15 mouse cellular contexts compared by ENCODE assay signal in genomic region chr7:130114436-130114835, GRCm38 (mm10).
A peak's percentile ranks its signal among the peaks of the same experiment; 100 is the strongest.
DNase-seq lines count a peak whose midpoint lies in the region; ATAC-seq lines count a peak whose summit lies in the region.
"Had no signal": no experiment of that assay in that cellular context is flagged by ENCODE, and none has a peak within 500 bp of the region (broad histone marks: within the 10 kb centered on the region; RNA-seq: fewer than 3 reads in every experiment).

No protein-coding gene starts in this region.

- H3K9ac ChIP-seq in midbrain, embryonic 11.5 days (ENCODE audit: low read length) = no peak overlapping the region
- no peak overlapping the region for H3K9ac ChIP-seq in midbrain, embryonic 14.5 days (replicated peaks; ENCODE audit: low read length)
- H3K9ac ChIP-seq: liver, embryonic 13.5 days; midbrain, embryonic 12.5 days had no signal

- H3K27ac ChIP-seq in midbrain, embryonic 11.5 days (ENCODE audit: low read depth, low read length) = no peak overlapping the region
- H3K27ac ChIP-seq in midbrain, embryonic 14.5 days (replicated peaks; ENCODE audit: low read depth, low read length) = no peak overlapping the region
- H3K27ac ChIP-seq: forebrain, embryonic 10.5 days; heart, adult 2 months; hindbrain, postnatal 0 days; liver, embryonic 13.5 days; midbrain, embryonic 12.5 days had no signal

- H3K4me3 ChIP-seq in midbrain, embryonic 11.5 days (ENCODE audit: low read depth, low read length) = no peak overlapping the region
- no peak overlapping the region for H3K4me3 ChIP-seq in midbrain, embryonic 14.5 days (replicated peaks; ENCODE audit: low read depth, low read length)
- H3K4me3 ChIP-seq: forebrain, embryonic 10.5 days; heart, adult 2 months; liver, embryonic 13.5 days; midbrain, embryonic 12.5 days had no signal

- WGBS in midbrain, embryonic 11.5 days = 86% methylated on average over 4 of the region's 4 CpGs
- 79% methylated on average over 4 of the region's 4 CpGs for WGBS in midbrain, embryonic 14.5 days

- ATAC-seq in midbrain, embryonic 11.5 days (ENCODE audit: low FRiP score) = no peak
- ATAC-seq in midbrain, embryonic 14.5 days (ENCODE audit: low FRiP score, low TSS enrichment) = no peak
- ATAC-seq: hindbrain, postnatal 0 days had no signal

- no peaks in the 10 kb centered on the region for H3K4me1 ChIP-seq in midbrain, embryonic 11.5 days (ENCODE audit: control insufficient read depth, insufficient read depth, low read length)
- H3K4me1 ChIP-seq in midbrain, embryonic 14.5 days (ENCODE audit: control insufficient read depth, insufficient read depth, low read length) = no peaks in the 10 kb centered on the region
- H3K4me1 ChIP-seq: liver, embryonic 13.5 days had no signal

- H3K4me2 ChIP-seq in midbrain, embryonic 11.5 days = no peak overlapping the region
- H3K4me2 ChIP-seq in midbrain, embryonic 14.5 days (ENCODE audit: low read length) = no peak overlapping the region
- H3K4me2 ChIP-seq: liver, embryonic 13.5 days; midbrain, embryonic 12.5 days had no signal

- DNase-seq in midbrain, embryonic 11.5 days (ENCODE audit: low spot score, missing footprints) = peak; percentile 61
- no peak for DNase-seq in midbrain, embryonic 14.5 days
- DNase-seq in adrenal gland, adult 2 months = peak; percentile 90
- DNase-seq in heart, postnatal 4 days = peak; percentile 52
- DNase-seq in lung, postnatal 10 days = peak; percentile 60
- DNase-seq in gastrocnemius, postnatal 10 days = no peak
- no peak for DNase-seq in gastrocnemius, adult 18-20 months (ENCODE audit: low spot score)
- DNase-seq in urinary bladder, postnatal 10 days (ENCODE audit: low spot score) = no peak
- DNase-seq: liver, embryonic 13.5 days; retina, postnatal 1 day; thymus, adult 2 months had no signal

- H3K9me3 ChIP-seq in midbrain, embryonic 11.5 days (ENCODE audit: control insufficient read depth, low read length) = no peaks in the 10 kb centered on the region
- no peaks in the 10 kb centered on the region for H3K9me3 ChIP-seq in midbrain, embryonic 14.5 days (ENCODE audit: control insufficient read depth, low read length)
- H3K9me3 ChIP-seq: forebrain, embryonic 10.5 days; liver, embryonic 13.5 days; midbrain, embryonic 12.5 days had no signal

- no peaks in the 10 kb centered on the region for H3K36me3 ChIP-seq in midbrain, embryonic 11.5 days (ENCODE audit: control insufficient read depth, insufficient read depth, low read length)
- H3K36me3 ChIP-seq in midbrain, embryonic 14.5 days (ENCODE audit: control insufficient read depth, insufficient read depth, low read length) = no peaks in the 10 kb centered on the region
- H3K36me3 ChIP-seq: forebrain, embryonic 10.5 days; liver, embryonic 13.5 days; midbrain, embryonic 12.5 days had no signal

- H3K27me3 ChIP-seq in midbrain, embryonic 11.5 days (ENCODE audit: control insufficient read depth, insufficient read depth, low read length) = no peaks in the 10 kb centered on the region
- no peaks in the 10 kb centered on the region for H3K27me3 ChIP-seq in midbrain, embryonic 14.5 days (ENCODE audit: control insufficient read depth, insufficient read depth, low read length)
- H3K27me3 ChIP-seq: liver, embryonic 13.5 days had no signal

Comparison
In these comparisons a context has a peak if more than half of its experiments do, and no peak if none do; other contexts are left out.
1. DNase-seq: peak in midbrain, embryonic 11.5 days (single experiment), adrenal gland, adult 2 months (single experiment), heart, postnatal 4 days (single experiment) and lung, postnatal 10 days (single experiment); none in midbrain, embryonic 14.5 days (single experiment), gastrocnemius, postnatal 10 days (single experiment), gastrocnemius, adult 18-20 months (single experiment) and urinary bladder, postnatal 10 days (single experiment).